Mouse (Mus musculus): ENCODE results near the gene Olfr1229. TPM values are rescaled to one million over a fixed set of nuclear protein-coding genes. Genes with fewer than 3 reads are reported as not detected.

Gene Olfr1229
- not detected for polyA plus RNA-seq (2017; shearing (Covaris generic))

DNA sequence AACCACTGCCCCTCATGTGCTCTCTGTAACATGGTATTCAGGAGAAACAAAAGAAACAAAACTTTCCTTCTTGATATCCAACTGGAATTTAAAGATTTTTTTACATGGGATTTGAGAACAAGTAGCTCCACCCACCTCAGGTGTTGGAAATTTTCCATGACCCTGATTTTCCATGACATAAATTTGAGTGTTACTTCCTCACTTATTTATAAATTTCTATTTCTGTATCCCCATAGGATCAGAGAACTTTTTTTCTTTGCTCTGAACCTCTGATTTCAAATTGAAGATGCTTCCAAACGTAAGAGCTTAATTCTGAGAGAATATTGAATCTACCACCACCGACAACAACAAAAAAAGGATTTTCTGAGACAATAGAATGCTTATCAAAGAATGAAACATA, at the start of gene Olfr1229:
Gene Olfr1229, minus strand, starts transcription at position 101 of the 400 bp plus-strand sequence.

DNA sequence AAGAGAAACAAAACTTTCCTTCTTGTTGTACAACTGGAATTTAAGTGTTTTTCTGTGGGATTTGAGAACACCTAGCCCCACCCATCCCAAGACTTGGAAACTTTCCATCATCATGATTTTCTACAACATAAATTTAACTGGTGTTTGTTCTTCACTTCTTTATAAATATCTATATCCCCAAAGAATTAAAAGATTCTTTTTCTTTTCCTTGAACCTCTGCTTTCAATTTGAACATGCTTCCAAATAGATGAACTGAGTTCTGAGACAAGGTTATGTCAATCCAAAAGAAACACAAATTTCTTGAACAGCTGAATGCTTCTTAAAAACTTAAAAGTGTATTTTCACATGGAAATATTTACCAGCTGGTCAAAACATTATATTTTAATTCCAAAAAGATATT, 41.8 kb upstream of the Olfr1229 start, which contains the start of gene Olfr1232:
Gene Olfr1232, minus strand, starts transcription at position 101 of the 400 bp plus-strand sequence.

DNA sequence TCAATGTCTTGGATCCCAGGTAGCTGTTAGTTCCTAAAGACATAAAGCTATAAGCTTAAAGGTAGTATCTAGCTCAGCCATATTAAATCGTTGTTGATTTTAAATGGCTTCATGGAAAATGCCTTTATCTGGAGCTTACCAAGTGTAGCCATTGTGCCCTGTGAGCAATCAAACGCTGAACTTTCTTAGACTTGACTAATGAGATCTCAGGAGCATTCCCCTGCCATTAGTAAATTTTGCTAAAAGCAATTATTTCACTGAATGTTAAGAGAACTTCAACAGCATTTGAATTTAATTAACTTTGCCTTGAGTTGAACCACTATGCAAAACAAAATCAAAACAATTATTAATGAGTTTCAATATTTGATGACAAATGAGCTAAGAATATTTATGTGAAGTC, 19.2 kb upstream of the Olfr1229 start, which contains the start of gene Olfr1231:
Gene Olfr1231, minus strand, starts transcription at position 101 of the 400 bp plus-strand sequence.

DNA sequence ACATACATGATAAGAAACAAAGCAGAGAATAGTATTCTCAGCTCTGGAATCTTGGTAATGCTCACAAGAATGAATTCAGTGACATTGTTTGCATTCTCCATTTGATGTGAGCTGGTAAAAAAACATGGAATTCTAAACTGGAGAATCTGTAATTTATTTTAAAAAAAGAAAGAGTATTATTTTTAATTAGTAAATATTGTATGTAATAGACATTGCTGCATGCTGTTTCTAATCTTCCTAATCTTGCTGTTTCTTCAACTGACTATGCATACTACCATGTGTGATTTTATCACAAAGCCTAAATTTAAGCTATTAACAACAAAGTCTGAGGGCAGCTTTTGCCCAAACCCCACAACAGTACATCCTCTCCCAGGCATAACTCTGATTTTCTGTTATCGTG, 9.4 kb upstream of the Olfr1229 start, which contains the start of gene Olfr1230:
Gene Olfr1230, minus strand, starts transcription at position 101 of the 400 bp plus-strand sequence.

DNA sequence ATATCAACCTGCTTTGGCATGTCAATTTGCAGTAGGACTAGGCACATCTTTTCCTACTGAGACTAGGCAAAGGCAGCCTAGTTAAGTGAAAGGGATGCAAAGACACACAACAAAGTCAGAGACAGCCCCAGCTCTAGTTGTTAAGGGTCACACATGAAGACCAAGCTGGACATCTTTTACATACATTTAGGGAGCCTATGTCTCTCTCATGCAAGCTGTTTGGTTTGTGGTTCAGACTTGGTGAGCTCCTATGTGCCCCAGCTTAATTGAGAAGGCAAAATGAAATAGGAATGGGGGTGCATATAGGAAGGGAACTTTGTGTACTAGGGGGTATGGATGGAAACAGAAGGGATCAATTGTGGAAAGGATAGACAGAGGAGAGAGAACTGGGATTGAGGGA, 33.9 kb downstream of the Olfr1229 start, which contains the start of gene Olfr1228:
Gene Olfr1228, minus strand, starts transcription at position 101 of the 400 bp plus-strand sequence.

Other genes starting within 250 kb of the Olfr1229 start
- not detected for gene Olfr1218, start 226.8 kb downstream of the Olfr1229 start, polyA plus RNA-seq (2017; shearing (Covaris generic))
- not detected for gene Olfr1219, start 204.5 kb downstream of the Olfr1229 start, polyA plus RNA-seq (2017; shearing (Covaris generic))
- 0.15 TPM for gene Olfr1220, start 181.2 kb downstream of the Olfr1229 start, polyA plus RNA-seq (2017; shearing (Covaris generic))
- not detected for gene Olfr1221, start 170.7 kb downstream of the Olfr1229 start, polyA plus RNA-seq (2017; shearing (Covaris generic))
- gene Olfr1222, start 155.0 kb downstream of the Olfr1229 start, polyA plus RNA-seq (2017; shearing (Covaris generic)), result not detected
- not detected for gene Olfr1223, start 136.5 kb downstream of the Olfr1229 start, polyA plus RNA-seq (2017; shearing (Covaris generic))
- not detected for gene Olfr1224-ps1, start 123.9 kb downstream of the Olfr1229 start, polyA plus RNA-seq (2017; shearing (Covaris generic))
- gene Olfr1225, start 113.3 kb downstream of the Olfr1229 start, polyA plus RNA-seq (2017; shearing (Covaris generic)), result not detected
- gene Olfr1226, start 88.0 kb downstream of the Olfr1229 start, polyA plus RNA-seq (2017; shearing (Covaris generic)), result 0.10 TPM
- not detected for gene Olfr1228, start 34.0 kb downstream of the Olfr1229 start, polyA plus RNA-seq (2017; shearing (Covaris generic))
- not detected for gene Olfr1230, start 9.3 kb upstream of the Olfr1229 start, polyA plus RNA-seq (2017; shearing (Covaris generic))
- not detected for gene Olfr1231, start 19.1 kb upstream of the Olfr1229 start, polyA plus RNA-seq (2017; shearing (Covaris generic))
- not detected for gene Olfr1232, start 41.7 kb upstream of the Olfr1229 start, polyA plus RNA-seq (2017; shearing (Covaris generic))
- gene Olfr1233, start 54.4 kb upstream of the Olfr1229 start, polyA plus RNA-seq (2017; shearing (Covaris generic)), result 0.11 TPM
- gene Olfr1234, start 76.9 kb upstream of the Olfr1229 start, polyA plus RNA-seq (2017; shearing (Covaris generic)), result not detected
- not detected for gene Olfr1238, start 121.7 kb upstream of the Olfr1229 start, polyA plus RNA-seq (2017; shearing (Covaris generic))
- not detected for gene Olfr1239, start 132.4 kb upstream of the Olfr1229 start, polyA plus RNA-seq (2017; shearing (Covaris generic))
- not detected for gene Olfr1240, start 155.0 kb upstream of the Olfr1229 start, polyA plus RNA-seq (2017; shearing (Covaris generic))
- not detected for gene Olfr1241, start 199.1 kb upstream of the Olfr1229 start, polyA plus RNA-seq (2017; shearing (Covaris generic))
- gene Olfr1242, start 210.3 kb upstream of the Olfr1229 start, polyA plus RNA-seq (2017; shearing (Covaris generic)), result not detected
- gene Olfr1243, start 243.5 kb upstream of the Olfr1229 start, polyA plus RNA-seq (2017; shearing (Covaris generic)), result not detected

Data from effector memory CD4-positive, alpha-beta T cell, adult 7 months (primary cell).